Mouse (Mus musculus) 3T3-L1 (cell line): ENCODE results near the gene Tdp1.

Experiments used
- DNase-seq: peaks from one replicate; pipeline ENCODE4 v3.0.0-alpha.2; 2015; ENCODE audit warnings: low read depth, low spot score

The Tdp1 gene

DNA sequence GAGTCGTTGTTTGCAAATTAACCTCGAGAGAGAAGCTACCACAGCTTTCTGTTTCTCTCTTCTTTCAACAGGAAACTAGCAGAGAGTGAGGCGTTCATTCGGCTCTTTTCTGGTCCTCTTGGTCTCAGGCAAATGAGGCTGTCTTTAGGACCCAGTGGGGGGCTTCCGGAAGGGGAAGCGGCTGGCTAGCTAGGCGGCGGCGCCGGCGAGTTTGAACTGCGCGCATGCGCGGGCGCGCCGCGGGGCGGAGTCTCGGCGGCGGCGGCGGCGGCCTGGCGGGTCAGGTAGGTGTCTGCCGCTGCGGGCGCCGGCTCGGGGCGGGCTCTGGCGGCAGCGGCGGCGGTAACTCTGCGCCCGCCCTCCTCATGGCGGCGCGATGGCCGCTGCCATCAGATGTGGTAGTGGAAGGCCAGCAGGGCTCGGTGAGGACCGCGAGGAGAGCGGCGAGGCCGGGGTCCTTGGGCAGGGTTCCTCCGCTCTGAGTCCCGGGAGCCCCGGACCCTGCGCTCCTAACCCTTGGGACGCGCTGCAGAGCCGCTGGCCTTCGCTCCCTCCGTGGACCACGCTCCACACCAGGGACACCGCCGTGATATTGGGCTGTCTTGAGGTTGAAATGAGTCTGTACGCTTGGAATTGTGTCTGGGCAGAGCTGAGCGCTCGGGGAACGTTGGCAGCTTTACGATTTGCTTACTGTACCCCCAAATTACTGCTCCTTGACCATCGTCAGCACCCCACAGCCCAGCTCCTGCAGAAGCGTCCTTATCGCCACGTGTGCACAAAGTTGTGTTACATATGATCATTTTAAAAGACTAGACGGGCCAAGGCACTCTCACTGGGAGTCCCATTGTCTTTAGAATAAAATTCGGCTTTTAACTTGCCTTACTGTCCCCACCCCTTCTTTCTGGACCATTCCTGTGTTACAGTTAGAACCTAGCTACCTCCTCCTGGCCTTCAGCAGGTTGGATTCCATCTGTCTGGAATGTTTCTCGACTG is at the start of gene Tdp1, which contains the start of gene Efcab11:
TSS of gene Tdp1 (plus strand) at position 249 of the 993 bp plus-strand sequence.
TSS of gene Efcab11 (minus strand) at position 171 of the 993 bp plus-strand sequence.
- peak; percentile 90 for DNase-seq

DNA sequence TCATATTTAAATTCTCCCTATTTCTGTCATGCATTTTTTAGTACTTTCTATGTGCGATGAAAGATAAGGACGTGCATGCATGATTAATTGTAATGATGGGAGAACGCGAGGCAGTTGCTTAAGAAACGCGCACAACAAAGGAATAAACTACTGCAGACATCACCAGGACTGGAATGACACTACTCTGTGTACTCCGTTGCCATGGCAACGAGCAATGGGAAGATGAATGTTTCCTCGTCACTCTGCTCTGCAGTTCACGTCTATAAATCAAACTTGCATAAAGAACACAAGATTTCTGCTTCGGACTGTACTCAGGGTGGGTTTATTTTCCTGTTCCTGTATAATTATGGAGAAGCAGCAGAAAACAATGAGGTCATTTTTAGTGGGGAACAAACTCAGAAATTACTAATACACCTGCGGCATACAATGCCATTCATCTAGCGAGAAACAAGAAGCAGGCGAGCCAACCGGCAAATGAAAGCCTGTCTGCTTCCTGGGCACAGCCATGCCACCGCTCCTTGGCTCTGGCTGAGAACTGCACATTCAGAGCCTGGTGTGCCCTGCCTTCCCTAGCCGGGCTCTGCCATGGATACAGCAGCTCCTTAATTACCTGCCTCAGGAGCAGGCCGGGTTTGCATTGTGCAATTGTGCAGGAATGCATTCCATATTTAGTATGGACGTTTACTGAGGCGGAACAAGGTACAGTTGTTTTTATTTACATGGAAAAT is 47.7 kb upstream of the Tdp1 start:
- no peak for DNase-seq

DNA sequence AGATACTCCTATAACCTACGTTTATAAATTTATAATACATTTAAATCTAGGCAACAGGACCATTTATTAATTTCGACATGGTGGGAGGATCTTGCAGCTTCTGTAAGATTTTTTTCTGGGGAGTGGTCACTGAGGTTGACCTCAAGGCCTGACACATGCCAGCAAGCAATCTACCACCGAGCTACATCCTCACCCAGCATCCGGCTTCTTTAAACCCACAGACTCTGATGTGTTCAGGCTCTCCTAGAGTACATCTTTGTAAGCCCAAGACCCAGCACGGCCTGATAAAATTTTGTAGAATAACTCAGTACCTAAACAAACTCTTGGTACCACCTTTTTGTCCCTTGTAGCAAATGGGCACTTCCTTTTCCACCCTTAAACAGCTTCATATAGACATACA is 46.8 kb upstream of the Tdp1 start:
- DNase-seq: no peak

DNA sequence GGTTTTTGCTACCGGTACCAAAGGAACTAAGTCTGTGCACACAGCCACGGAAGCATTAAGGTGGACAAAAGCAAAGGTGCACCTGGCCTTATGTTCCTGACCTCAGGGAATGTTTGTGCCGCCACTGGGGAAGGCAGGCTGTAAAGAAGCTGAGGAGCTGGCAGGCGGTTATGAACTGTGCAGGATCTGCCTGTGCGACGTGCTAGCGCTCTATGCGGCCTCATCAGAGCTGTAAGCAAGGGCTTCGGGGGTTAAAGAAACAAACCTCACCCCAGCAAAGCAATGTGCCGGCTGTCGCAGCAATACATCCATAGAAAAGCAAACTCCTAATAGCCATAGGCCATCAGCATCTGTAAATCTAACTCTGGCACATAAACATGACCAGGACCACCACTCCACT is 46.2 kb upstream of the Tdp1 start:
- DNase-seq: no peak

DNA sequence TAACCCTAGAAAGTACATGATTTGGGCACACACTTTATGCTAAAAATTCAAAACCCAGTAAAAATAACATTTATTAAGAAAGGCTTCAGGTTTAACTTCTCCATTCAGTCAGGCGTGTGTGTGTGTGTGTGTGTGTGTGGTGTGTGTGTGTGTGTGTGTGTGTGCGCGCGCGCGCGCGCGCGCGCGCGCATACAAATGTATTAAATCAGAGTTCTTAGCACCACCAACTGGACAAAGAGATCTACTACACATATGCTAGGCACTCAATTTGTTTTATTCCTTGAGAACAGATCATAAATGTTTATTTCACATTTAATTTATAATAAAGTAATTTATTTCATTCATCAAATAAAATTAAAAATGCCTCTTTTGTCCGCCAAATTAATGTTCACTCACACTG is 45.6 kb upstream of the Tdp1 start:
- DNase-seq: peak; percentile 57

DNA sequence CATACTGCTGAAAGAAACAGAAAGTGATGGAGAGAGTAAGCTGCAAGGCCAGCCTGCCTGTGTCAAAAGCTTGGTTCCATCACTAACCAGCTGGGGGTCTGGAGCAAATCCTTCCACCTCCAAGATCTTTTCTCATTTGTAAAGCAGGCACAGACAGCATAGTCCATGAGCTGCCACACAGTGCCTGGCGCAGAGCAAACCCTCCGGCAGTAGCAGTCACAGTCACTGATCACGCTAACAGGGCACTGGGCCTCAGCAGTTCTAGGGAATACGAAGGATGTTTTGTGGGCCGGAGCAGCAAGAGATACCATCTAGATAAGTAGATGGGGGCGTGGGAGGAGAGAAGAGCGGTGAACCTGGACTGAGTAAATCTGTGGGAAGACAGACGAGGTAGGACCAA is 39.4 kb upstream of the Tdp1 start:
- DNase-seq: no peak

DNA sequence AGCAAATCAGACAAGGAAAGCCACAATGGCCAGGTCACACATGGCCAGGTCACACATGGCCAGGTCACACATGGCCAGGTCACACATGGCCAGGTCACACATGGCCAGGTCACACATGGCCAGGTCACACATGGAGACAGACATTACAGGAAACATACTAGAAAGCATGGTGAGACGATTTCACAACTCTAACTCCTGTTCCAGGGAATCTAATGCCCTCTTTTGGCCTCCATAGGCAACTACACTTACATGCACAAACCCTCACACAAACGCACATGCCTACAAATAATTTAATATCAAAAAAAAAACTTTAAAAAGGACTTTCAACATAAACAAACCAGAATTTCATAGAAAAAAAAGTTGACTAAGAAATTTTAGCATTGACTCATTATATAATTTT is 34.3 kb upstream of the Tdp1 start:
- DNase-seq: peak; percentile 5

DNA sequence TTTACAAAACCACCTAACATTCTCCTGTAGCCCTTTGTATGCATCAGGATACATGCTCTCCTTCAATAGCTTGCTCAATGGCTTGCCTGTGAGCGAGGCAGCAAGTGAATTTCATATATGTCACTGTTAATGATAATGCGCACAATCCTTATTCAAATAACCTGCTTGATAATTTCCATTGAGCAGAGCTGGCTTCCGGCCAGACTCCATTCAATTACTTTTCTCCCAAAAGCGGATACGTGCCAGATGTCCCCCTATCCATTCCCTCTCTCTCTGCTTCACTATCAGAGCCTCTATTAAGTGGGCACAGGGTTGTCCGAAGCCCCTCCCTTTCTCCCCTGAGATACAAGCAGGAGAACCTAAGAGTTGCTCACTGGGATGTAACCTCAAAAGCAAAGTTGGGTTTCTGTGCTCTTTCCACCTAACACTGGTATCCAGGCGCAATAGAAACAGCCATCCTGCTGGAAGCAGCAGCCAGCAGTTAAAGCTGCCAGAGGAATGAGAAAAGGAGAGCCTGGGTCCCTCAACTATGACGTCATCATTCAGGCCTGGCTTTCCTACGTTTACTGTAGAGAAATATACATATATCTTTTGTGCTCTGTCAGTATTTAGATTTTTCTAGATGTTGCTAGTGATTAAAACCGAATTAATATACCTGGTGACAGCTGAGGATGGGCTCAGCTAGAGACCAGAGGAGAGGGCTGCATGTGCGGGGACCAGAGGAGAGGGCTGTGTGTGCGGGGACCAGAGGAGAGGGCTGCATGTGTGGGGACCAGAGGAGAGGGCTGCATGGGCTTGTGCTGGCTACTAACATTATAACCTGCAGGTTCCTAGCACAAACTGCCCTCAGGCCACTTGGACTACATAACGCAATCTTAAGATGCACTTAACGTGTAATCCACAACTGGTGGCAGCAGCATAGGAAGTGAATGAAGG is 30.7 kb upstream of the Tdp1 start:
- DNase-seq: no peak

DNA sequence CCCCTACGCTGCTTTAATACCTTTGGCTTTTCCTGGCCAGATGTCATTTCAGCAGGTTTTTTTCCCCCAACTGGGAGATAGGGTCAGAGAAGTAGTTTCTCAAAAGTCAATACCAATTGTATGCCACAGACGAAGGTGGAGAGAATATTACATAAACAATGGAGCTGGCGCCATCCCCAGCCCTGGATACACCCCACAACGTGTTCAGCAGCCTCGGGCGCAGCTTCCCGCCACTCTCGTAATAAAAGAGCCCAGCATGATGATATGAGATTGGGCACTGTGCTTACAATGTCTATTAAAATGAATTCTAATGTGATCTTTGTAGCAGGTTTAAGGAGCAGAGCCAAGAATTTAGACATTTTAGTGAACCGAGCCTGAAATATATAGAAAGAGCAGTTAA is 28.3 kb upstream of the Tdp1 start:
- DNase-seq: no peak

DNA sequence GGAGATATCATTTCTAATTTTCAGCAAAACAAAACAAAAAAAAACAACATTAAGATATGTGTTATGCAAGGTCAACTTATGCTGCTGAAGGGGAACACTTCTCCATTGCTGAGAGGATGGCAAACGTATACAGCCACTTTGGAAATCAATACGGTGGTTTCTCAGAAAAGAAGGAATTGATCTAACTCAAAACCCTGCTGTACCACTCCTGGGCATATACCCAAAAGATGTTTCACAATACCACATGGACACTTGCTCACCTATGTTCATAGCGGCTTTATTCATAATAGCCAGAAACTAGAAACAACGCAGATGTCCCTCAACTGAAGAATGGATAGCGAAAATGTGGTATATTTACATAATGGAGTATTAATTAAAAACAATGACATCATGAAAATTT is 25.7 kb upstream of the Tdp1 start:
- DNase-seq: no peak

DNA sequence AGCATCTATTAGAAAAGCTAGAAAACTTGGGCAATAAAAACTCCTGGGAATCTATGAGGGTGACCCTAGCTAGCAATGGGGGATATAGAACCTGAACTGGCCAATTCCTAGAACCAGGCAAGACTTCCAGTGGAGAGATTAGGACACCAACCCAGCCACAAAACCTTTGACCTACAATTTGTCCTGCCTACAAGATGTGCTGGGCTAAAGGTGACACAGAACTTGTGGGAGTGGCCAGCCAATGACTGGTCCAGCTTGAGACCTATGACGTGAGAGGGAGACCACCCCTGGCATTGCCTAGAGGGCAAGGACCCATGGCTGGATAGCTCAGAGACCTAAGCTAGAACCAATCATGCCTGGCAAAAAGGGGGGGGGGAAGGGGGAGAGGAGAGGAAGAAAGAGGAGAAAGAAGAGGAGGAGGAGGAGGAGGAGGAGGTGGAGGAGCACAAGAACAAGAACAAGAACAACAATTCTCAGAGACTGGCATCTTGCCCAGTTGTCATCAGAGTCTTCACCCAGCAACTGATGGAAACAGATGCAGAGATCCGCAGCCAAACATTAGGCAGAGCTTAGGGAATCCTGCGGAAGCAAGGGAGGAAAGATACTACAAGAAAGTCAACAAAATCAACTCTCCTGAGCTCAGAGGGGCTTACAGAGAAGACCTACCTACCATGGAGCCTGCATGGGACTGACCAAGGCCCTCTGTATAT is 24.8 kb upstream of the Tdp1 start:
- no peak for DNase-seq

DNA sequence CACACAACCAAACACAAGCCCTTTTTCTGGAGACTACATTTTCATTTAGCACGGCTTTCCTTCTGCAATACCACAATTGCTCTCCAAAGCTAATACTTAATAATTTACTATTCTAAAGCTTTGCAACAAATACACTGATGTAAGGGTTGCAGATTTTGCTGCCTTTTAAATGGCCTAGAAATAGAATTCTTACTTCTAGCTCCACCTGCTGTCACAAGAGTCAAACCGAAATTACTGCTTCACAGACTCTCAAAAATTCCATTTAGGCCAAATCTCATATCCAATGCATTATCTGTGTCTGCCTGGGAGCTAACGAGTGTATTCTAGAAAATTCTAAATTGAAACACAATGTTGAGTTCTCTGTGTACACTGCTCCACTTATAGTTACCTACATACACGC is 23.3 kb upstream of the Tdp1 start:
- peak; percentile 25 for DNase-seq

DNA sequence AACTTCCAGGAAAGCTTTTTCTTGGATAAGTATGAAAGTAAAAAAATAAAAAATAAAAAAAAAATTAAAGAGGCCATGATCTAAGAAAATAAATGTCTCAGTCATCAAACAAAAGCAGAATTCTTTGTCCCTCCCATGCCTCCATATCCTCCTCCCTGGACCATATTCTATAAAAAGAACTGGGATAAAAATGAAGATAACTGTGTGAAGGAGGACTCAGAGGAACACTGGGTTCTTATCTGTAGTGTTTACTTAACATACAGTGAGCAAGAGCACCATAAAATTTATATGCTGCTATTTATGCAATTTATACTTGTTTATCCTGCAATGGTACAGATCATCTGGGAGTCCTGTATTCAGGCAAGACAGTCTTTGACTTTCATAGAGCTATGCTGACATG is 19.7 kb upstream of the Tdp1 start:
- DNase-seq: no peak

DNA sequence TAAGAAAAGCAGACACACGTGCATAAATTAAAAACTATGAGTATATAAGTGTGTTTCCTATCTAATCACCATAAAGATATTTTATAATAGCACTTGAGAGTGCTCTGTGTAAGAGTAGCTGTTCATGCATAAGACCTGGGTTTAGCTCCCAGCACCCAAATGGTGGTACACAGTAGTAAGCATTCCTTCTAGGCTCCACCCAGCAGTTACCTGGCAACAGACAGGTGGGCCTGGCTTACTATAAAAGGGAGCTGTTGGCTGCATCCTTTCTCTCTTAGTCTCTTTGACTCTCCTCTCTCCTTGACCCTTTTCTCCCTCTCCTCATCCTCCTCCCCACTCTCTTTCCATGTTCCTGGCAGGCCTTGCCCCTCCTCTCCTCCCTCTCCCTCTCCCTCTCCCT is 15.5 kb upstream of the Tdp1 start:
- DNase-seq: no peak

DNA sequence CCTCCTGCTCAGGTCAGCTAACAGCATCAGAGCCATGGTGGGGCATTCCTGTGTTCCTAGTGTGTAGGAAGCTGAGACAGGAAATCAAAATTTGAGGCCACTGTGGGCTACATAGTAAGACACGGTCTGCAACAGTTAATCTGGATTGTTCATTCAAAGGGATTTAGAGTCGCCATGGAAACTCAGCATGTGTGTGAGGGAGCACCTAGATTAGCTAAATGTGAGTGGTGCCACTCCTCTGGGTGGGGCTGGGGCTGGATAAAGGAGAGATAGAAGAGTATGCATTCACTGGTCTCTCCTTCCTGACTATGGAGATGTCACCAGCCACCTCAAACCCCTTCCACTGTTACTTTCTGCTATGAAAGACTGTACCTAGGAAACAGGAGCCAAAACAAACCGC is 10.9 kb upstream of the Tdp1 start:
- no peak for DNase-seq

DNA sequence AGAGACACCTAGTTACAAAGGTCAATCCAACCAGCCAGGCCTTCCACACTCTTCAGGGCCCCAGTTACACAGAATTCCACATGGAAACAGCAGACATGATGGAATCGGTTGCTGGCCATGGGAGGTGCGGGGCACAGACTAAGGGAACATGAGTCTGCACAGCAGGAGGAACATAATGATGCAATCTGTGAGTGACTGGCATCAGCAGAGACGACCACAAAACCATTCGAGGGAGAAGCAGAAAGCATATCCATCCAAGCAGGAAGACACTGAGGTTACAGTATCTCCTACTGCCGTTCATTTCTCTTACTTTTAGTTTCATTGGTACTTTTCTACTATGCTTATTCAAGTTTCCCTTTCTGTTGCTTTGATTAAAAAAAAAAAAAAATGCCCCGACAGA is 9.7 kb upstream of the Tdp1 start:
- peak; percentile 40 for DNase-seq

DNA sequence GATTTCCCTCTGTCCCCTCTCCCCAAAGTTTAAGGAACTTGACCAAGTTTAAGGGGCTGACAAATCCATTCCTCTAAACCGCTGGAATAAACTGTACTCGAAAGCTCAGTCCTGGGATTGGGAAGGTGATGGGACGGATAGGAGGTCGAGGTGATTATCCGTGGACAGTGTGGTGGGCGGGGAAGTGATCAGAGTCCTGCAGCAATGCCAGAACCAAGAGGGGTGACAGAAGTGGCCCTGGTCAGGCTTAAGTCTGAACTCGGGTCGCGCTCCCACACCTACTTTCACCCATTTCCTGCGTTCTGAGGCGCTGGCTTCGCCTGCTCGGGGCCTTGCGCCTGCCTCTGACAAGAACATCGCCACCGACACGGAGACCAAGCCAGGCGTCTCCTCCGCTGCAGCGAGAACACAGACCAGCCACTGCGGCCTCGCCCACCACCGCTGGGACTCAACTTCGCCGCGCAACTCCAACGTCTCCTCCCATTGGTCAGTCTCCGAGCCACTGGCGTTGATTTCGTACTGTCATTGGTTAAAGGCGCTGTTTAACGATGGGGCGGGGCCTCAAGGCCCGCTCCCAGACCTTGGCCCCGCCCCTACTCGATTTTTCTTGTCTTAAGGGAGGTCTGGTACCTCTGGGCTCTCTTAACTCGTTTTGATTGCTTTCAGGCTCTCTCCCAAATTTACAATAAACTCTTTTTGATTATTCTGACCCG is 1.2 kb upstream of the Tdp1 start:
- DNase-seq: peak; percentile 96

DNA sequence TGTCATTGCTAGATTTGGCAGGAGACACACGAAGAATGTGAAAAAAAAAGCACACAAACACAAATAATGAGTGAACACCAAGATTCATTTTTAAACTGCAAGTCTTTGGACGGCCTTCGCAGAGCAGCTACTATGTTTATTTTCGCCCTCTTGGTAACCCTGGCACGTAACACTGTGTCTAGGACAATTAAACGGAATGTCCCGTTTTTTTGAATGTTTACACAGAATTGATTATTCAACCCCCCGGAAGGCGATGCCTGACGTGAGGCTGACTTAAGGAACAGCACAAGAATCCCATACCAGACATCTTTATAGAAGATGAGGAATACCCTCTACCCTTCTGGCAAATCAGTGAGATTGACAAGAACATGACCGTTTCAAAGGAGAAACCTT is 608 bp upstream of the Tdp1 start:
- DNase-seq: no peak

DNA sequence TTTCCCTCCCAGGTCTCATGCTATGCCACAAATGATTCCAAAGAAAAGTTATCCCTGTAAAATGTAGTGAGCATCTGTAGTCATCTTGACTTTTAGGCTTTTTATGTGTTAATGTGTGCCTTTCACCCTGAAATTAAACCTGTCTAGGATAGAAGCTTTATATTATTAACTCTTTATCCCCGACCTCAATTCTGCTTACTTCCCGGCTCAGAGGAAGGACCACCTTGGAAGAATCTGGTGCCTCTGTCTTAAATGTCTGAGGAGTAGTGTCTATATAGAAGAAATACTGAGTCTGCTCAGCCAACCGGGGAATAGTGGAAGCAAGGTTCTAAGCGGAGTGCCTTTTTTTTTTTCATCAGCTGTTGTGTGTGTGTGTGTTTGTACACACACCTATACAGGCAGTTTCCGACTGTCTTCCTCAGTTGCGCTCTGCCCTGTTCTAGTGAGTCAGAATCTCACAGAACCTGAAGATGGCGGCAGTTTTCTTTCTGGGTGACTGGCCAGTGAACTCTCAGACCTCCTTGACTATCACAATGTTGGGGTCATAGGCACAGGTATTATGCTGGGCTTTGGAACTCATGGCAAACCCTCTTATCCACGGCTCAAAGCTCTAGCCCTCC is 1.1 kb downstream of the Tdp1 start:
- DNase-seq: peak; percentile 6

DNA sequence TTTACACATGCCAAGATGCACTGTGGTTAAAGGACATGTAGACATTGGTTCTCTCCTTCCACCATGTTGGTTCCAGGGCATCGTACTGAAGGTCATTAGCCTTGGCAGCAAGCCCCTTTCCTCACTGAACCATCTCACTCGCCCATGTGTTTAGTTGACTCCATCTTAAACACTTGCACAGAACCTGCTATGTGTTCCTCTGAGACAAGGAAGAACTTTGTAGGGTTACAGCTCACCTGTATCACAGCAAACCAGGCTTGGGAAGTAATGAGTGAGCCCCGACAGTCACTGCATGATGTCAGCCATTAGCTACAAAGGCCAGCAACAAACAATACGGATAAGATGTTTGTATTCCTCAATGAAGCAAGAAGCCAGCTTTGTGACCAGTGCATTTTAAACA is 13.5 kb downstream of the Tdp1 start:
- DNase-seq: no peak
